Mouse (Mus musculus): Measurements from ENCODE around the gene Gm14325. TPM values are rescaled to one million over a fixed set of nuclear protein-coding genes. Genes with fewer than 3 reads are reported as not detected.
"Not testable (repeated sequence)": the region's sequence is repeated elsewhere in the genome, so short reads cannot be mapped to it uniquely, and the experiment has no call there.

The Gm14325 gene
- polyA plus RNA-seq (2015; fragmentation: Nextera tagmentation; extraction: Ambion mirVana), result 37.1 and 39.7 TPM in 2 replicates

DNA sequence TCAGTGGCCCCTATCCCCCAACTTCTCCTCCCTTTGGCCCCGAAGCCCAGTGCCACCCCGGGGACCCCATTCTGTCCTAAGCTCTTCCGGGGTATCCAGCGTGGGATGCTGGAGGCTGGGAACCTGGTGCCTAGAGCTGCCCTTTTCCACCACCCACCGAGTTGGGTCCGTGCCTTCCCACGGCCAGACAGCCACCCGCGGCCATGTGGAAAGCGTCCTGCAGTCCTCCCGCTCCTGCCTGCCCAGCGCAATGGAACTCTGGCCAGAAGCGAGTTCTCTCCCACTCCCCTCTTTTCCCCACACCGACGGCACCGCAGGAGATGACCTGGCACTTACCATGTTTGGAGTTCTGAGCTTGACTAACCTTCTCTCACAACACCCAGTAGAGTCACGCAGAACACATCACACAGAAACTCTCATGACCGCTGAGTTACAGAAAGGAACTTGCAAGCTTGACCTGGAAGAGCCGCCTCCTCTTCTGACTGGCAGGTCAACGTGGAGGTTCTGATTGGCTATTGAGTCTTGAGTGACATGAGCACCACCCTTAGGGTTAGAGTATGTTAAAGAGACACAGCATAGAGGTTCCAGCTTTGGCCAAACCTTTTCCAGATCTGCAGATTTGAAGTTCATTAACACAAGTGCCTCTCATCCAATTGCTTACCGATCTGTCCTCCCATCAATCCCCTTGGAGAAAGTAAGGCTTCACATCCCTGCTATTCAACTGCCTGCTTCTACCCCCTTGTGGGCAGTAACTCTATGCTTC lies at the start of gene Gm14325:
Gm14325 (minus strand) TSS at position 436 of the 763 bp plus-strand sequence.
- not testable (repeated sequence) for H3K27me3 ChIP-seq (ENCODE audit: control insufficient read depth, insufficient read depth, low read depth, low read length); ATAC-seq; H3K9me3 ChIP-seq (replicated peaks; ENCODE audit: control insufficient read depth, low read length, poor library complexity, severe bottlenecking); H3K4me1 ChIP-seq (ENCODE audit: control insufficient read depth, insufficient read depth, low read length); H3K27ac ChIP-seq (ENCODE audit: low read length); H3K36me3 ChIP-seq (ENCODE audit: control insufficient read depth, insufficient read depth, low read length)
- Histone ChIP-seq H3K4me3 (ENCODE audit: low read depth, low read length) (peak within 1 kb of the TSS; percentile 38), H3K9ac (ENCODE audit: low read depth, low read length) (peak within 1 kb of the TSS; percentile 30; the same call in 1 of the 2 replicates), H3K4me2 (ENCODE audit: low read length) (peak within 1 kb of the TSS; percentile 45)
- WGBS, result 2% methylated on average over 14 of the region's 21 CpGs

DNA sequence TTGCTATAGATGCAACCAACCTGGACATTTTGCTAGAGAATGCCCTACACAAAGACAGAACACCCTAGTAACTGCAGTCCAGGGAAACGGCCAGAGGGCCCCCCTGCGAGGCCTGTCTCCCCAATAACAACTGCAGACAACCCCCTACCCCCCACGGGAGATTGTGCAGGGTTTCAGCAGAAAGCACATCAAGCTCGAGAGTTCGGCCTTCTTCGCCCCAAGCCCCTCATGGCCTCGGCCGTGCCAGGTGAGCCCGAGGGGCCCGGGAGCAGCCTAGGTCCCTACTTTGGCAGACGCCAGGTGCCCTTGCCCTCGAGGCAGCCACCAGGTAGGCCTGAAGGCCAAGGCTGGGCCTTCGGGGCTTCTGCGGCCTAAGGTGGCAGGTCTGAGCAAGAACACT lies 47.6 kb upstream of the Gm14325 start:
- WGBS, result 95% methylated on average over 14 of the region's 14 CpGs
- H3K36me3 ChIP-seq (ENCODE audit: control insufficient read depth, insufficient read depth, low read length); H3K9ac ChIP-seq (ENCODE audit: low read depth, low read length); H3K27me3 ChIP-seq (ENCODE audit: control insufficient read depth, insufficient read depth, low read depth, low read length); H3K4me1 ChIP-seq (ENCODE audit: control insufficient read depth, insufficient read depth, low read length); H3K9me3 ChIP-seq (replicated peaks; ENCODE audit: control insufficient read depth, low read length, poor library complexity, severe bottlenecking); H3K27ac ChIP-seq (ENCODE audit: low read length); H3K4me3 ChIP-seq (ENCODE audit: low read depth, low read length); H3K4me2 ChIP-seq (ENCODE audit: low read length); ATAC-seq: not testable (repeated sequence)

DNA sequence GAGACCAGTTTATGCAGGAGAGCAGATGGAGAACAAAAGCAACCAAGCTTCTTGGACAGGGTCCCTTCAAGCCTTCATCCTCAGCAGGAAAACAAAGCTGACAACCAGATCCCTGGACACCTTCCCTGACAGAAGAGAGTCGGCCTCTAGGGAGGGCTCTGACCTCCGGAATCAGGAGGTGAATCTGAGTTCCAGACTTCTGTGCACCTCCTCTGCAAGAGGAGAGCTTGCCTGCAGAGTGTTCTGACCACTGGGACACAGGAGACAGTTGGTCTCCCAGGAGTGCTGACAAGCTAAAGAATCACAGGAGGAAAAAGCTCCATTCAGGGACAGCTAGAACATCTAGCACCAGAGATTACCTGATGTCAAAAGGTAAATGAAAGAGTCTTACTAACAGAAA lies 22.1 kb upstream of the Gm14325 start:
- ATAC-seq; H3K27ac ChIP-seq (ENCODE audit: low read length); H3K4me2 ChIP-seq (ENCODE audit: low read length); H3K9me3 ChIP-seq (replicated peaks; ENCODE audit: control insufficient read depth, low read length, poor library complexity, severe bottlenecking); H3K4me3 ChIP-seq (ENCODE audit: low read depth, low read length); H3K27me3 ChIP-seq (ENCODE audit: control insufficient read depth, insufficient read depth, low read depth, low read length); H3K4me1 ChIP-seq (ENCODE audit: control insufficient read depth, insufficient read depth, low read length); H3K36me3 ChIP-seq (ENCODE audit: control insufficient read depth, insufficient read depth, low read length); H3K9ac ChIP-seq (ENCODE audit: low read depth, low read length): not testable (repeated sequence)
- 93% methylated on average over 2 of the region's 2 CpGs for WGBS

DNA sequence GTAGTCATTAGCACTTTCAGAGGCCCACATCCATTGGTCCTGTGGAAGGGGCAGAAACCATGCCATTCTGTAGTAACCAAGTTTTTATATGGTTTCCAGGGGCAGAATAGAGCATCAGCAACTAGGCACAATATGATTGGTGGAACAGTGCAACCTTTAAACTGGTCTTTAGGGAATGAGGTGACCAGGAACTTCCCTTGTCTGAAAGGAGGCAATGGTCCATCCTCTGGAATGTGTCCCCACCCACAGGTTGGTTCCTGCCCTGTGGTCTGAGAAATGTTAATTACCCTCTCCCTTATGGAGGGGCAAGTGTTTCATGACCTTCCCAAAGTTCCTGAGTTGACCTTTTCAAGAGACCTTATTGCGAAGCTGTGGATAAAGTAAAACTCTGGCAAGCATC lies 3.5 kb upstream of the Gm14325 start:
- not testable (repeated sequence) for H3K4me3 ChIP-seq (ENCODE audit: low read depth, low read length); H3K9ac ChIP-seq (ENCODE audit: low read depth, low read length); H3K9me3 ChIP-seq (replicated peaks; ENCODE audit: control insufficient read depth, low read length, poor library complexity, severe bottlenecking); ATAC-seq; H3K4me2 ChIP-seq (ENCODE audit: low read length); H3K4me1 ChIP-seq (ENCODE audit: control insufficient read depth, insufficient read depth, low read length); H3K27me3 ChIP-seq (ENCODE audit: control insufficient read depth, insufficient read depth, low read depth, low read length); H3K36me3 ChIP-seq (ENCODE audit: control insufficient read depth, insufficient read depth, low read length); H3K27ac ChIP-seq (ENCODE audit: low read length)
- WGBS, result 85% methylated on average over 1 of the region's 1 CpGs

DNA sequence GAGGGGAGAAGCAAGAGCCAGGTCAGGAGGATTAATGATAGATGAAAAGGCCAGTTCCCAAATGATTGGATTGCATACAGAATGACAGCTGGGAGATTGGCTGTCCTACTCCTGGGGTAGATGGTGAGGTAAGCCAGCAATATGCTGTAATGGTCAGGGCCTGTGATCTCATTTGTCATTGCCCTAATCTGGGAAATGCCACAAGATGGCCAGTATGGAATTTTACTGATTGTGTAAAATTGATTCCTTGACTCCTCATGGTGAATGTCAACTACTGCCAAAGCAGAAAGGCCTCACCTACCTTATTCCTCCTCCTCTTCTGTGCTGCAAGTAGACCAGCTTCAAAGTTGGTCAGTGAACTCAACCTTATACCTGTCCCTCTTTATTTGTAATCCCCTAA lies 3.4 kb downstream of the Gm14325 start:
- not testable (repeated sequence) for H3K4me3 ChIP-seq (ENCODE audit: low read depth, low read length); ATAC-seq; H3K27ac ChIP-seq (ENCODE audit: low read length); H3K4me2 ChIP-seq (ENCODE audit: low read length); H3K27me3 ChIP-seq (ENCODE audit: control insufficient read depth, insufficient read depth, low read depth, low read length); H3K9me3 ChIP-seq (replicated peaks; ENCODE audit: control insufficient read depth, low read length, poor library complexity, severe bottlenecking); H3K9ac ChIP-seq (ENCODE audit: low read depth, low read length); H3K4me1 ChIP-seq (ENCODE audit: control insufficient read depth, insufficient read depth, low read length); H3K36me3 ChIP-seq (ENCODE audit: control insufficient read depth, insufficient read depth, low read length)

DNA sequence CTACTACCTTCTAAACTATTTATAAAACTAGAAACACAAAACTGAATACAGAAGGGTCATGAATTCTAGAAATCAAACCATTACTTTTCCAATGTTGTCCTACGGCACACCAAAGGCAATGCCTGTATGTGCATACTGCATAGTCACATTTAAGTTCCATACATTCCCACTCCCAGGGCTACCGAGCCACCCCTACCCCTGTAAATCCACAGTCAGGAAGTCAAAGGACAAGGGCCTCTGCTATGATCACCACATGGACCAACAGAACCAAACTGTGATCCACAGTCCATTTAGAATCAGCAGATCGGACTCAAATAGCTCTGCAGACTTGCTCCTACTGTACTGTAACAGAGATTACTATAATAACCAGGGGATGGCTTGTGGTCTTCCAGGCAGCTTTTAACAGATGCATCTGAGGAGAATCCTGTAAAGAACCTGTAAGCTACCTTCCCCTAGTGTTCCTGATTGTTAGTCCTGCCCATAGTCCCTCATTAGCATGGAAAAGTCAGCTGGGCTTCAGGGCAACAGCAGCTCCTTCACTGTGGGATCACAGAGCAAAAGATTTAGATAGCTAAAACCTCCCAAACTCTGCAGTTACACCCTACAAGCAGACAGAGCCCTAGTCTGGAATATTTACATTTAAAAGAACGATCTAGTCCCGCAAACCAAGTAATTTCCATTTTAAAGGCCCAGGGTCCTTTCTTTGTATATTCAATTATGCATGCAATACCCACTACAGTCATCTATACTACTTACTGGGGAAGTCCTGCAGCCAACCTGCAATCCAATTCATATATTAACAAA lies 4.2 kb downstream of the Gm14325 start:
- H3K4me3 ChIP-seq (ENCODE audit: low read depth, low read length); H3K4me2 ChIP-seq (ENCODE audit: low read length); H3K4me1 ChIP-seq (ENCODE audit: control insufficient read depth, insufficient read depth, low read length); H3K36me3 ChIP-seq (ENCODE audit: control insufficient read depth, insufficient read depth, low read length); H3K9ac ChIP-seq (ENCODE audit: low read depth, low read length); ATAC-seq; H3K27ac ChIP-seq (ENCODE audit: low read length); H3K27me3 ChIP-seq (ENCODE audit: control insufficient read depth, insufficient read depth, low read depth, low read length); H3K9me3 ChIP-seq (replicated peaks; ENCODE audit: control insufficient read depth, low read length, poor library complexity, severe bottlenecking): not testable (repeated sequence)
- WGBS, result 73% methylated on average over 5 of the region's 5 CpGs

DNA sequence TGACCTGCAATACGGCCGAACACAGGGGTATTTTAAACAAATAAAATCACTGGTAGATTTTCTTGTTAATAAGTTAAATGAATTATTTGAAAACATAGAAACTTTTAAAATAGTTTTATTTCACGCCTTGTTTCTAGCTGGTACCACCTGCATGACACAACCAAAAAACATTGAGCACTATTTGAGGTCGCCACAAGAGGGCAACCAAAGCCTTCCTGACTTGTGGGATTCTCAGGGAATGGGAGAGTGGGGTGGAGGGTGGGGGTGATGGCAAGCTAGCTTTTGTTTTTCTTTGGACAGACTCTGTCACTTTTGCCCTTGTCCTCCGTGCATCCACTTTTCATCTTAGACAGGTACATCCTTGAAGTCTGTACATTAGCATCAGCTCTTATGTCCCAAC lies 18.2 kb downstream of the Gm14325 start:
- H3K36me3 ChIP-seq (ENCODE audit: control insufficient read depth, insufficient read depth, low read length); H3K27me3 ChIP-seq (ENCODE audit: control insufficient read depth, insufficient read depth, low read depth, low read length); H3K4me3 ChIP-seq (ENCODE audit: low read depth, low read length); H3K4me2 ChIP-seq (ENCODE audit: low read length); H3K4me1 ChIP-seq (ENCODE audit: control insufficient read depth, insufficient read depth, low read length); H3K27ac ChIP-seq (ENCODE audit: low read length); H3K9me3 ChIP-seq (replicated peaks; ENCODE audit: control insufficient read depth, low read length, poor library complexity, severe bottlenecking); ATAC-seq; H3K9ac ChIP-seq (ENCODE audit: low read depth, low read length): not testable (repeated sequence)
- 71% methylated on average over 1 of the region's 5 CpGs for WGBS

DNA sequence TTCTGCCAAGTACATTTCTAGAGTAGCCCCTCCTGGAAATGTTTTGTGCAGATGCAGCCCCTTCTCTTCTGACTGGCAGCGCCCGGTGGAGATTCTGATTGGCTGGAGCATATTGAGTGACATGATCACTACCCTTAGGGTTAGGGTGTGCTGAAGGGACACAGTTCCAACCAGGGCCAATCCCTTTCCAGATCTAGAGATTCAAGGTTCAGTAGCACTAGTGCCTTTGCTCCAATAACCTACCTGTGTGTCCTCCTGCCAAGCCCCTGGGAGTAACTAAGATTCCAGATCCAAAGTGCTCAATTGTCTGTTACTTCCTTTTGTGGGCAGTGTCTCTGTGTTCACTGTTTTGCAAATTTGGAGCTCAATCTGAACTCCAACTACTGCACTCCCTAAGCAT lies 34.0 kb downstream of the Gm14325 start:
- not testable (repeated sequence) for H3K4me2 ChIP-seq (ENCODE audit: low read length); H3K4me3 ChIP-seq (ENCODE audit: low read depth, low read length); H3K4me1 ChIP-seq (ENCODE audit: control insufficient read depth, insufficient read depth, low read length); H3K9me3 ChIP-seq (replicated peaks; ENCODE audit: control insufficient read depth, low read length, poor library complexity, severe bottlenecking); H3K36me3 ChIP-seq (ENCODE audit: control insufficient read depth, insufficient read depth, low read length); H3K27me3 ChIP-seq (ENCODE audit: control insufficient read depth, insufficient read depth, low read depth, low read length); ATAC-seq; H3K9ac ChIP-seq (ENCODE audit: low read depth, low read length); H3K27ac ChIP-seq (ENCODE audit: low read length)
- WGBS, result no CpG with 5 or more reads among the region's 2 CpGs

DNA sequence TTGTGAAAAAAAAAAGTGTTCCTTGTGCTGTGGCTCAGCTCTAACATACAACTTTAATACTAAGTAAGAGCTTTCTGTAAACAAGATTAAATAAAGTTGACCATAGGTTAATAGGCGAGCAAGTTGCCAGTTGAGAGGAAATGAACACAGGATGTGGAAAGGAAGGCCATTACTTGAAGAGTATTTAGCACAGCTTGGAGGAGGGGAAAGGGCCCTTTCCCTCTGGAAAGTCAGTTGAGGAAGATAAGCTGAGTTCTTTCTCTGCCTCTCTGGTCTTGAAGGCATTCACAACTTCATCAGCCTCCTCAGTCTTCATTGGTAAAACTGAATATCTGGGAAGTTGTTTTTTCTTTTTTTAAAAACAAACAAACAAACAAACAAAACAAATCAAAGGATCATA lies 52.8 kb downstream of the Gm14325 start:
- not testable (repeated sequence) for H3K27me3 ChIP-seq (ENCODE audit: control insufficient read depth, insufficient read depth, low read depth, low read length); H3K36me3 ChIP-seq (ENCODE audit: control insufficient read depth, insufficient read depth, low read length); H3K4me1 ChIP-seq (ENCODE audit: control insufficient read depth, insufficient read depth, low read length); H3K9ac ChIP-seq (ENCODE audit: low read depth, low read length); H3K27ac ChIP-seq (ENCODE audit: low read length); H3K4me2 ChIP-seq (ENCODE audit: low read length); ATAC-seq; H3K9me3 ChIP-seq (replicated peaks; ENCODE audit: control insufficient read depth, low read length, poor library complexity, severe bottlenecking); H3K4me3 ChIP-seq (ENCODE audit: low read depth, low read length)
- 73% methylated on average over 1 of the region's 1 CpGs for WGBS
